Mouse (Mus musculus): ENCODE results near the gene H2-T22. TPM values are rescaled to one million over a fixed set of nuclear protein-coding genes. Genes with fewer than 3 reads are reported as not detected.

The H2-T22 gene
- polyA plus RNA-seq, 1 experiment = 1.6 TPM

DNA sequence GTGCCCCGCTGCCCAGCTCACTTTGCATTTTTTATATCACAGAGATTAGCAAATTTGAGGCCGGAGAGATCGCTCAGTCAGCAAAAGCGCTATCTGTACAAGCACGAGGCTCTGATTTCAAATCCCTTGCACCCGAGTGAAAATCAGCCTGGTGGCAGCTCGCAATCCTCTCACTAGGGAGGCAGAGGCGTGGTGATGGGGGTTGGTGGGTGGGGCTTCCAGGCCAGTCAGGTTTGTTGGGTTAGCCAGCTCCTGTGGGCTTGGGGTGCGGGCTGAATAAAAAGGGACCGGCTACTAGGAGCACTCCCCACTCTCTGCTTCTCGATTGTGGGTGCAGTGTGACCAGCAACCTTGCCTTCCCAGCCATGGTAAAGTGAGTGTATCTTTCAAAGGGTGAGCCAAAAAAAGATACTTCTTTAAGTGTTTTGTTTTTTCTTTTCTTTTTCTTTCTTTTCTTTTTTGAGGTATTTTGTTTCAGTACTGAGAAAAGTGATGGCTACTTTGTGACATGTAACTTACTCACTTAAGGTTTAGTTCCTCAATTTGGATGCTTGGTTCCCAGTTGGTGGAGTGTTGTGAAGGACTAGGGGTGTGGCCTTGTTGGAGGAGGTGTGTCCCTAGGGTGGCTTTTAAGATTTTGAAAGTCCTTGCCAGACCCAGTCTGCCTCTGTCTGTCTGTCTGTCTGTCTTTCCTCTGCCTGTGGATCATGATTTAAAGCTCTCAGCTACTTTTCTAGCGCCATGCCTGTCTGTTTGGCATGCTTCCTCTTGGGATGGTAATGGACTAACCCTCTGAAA, 44.6 kb downstream of the H2-T22 start:
- TF ChIP-seq POLR2A (IDR thresholded peaks at IDR 0.05; ENCODE audit: control insufficient read depth, low read depth, low read length) = no peak
- TF ChIP-seq CTCF (IDR thresholded peaks at IDR 0.05; ENCODE audit: control insufficient read depth, insufficient read depth, insufficient replicate concordance, low read depth, low read length) = no peak
- H3K27me3 ChIP-seq (ENCODE audit: control insufficient read depth, insufficient read depth, low read length) = no peaks in the 10 kb centered on the region
- no peaks in the 10 kb centered on the region; the same call in none of the 2 replicates for H3K4me1 ChIP-seq (ENCODE audit: control insufficient read depth, insufficient read depth, low read length)
- H3K36me3 ChIP-seq (ENCODE audit: control insufficient read depth, insufficient read depth, low read length) = no peaks in the 10 kb centered on the region
- no peak overlapping the region for H3K4me3 ChIP-seq (ENCODE audit: control insufficient read depth, low read depth, low read length)
- no peak overlapping the region for H3K27ac ChIP-seq (ENCODE audit: control insufficient read depth, insufficient read depth, low read depth, low read length)

DNA sequence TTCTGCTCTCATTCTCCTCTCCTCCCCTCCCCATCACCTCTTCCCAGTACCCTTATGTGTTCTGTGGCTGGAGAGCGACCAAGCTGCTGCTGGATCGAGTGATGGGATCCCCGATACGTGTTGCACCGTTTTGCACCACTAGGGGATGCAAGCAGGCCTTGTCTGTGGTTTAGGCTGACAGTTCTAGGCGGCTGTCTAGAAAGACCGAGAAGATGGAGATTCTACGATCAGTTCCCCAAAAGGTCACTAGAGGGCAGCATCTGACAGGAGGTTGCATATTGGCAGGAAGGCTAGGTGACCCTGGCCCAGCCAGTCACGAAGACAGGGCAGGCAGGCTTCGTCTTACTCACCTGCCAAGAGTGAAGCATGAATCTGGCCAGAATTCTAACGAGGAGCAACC, 45.6 kb downstream of the H2-T22 start:
- TF ChIP-seq CTCF (IDR thresholded peaks at IDR 0.05; ENCODE audit: control insufficient read depth, insufficient read depth, insufficient replicate concordance, low read depth, low read length) = peak; percentile 75; the same call in 1 of the 2 replicates
- TF ChIP-seq POLR2A (IDR thresholded peaks at IDR 0.05; ENCODE audit: control insufficient read depth, low read depth, low read length) = no peak
- Histone ChIP-seq H3K36me3 (ENCODE audit: control insufficient read depth, insufficient read depth, low read length) (no peaks in the 10 kb centered on the region), H3K27ac (ENCODE audit: control insufficient read depth, insufficient read depth, low read depth, low read length) (no peak overlapping the region), H3K4me1 (ENCODE audit: control insufficient read depth, insufficient read depth, low read length) (no peaks in the 10 kb centered on the region; the same call in none of the 2 replicates), H3K27me3 (ENCODE audit: control insufficient read depth, insufficient read depth, low read length) (no peaks in the 10 kb centered on the region), H3K4me3 (ENCODE audit: control insufficient read depth, low read depth, low read length) (no peak overlapping the region)

DNA sequence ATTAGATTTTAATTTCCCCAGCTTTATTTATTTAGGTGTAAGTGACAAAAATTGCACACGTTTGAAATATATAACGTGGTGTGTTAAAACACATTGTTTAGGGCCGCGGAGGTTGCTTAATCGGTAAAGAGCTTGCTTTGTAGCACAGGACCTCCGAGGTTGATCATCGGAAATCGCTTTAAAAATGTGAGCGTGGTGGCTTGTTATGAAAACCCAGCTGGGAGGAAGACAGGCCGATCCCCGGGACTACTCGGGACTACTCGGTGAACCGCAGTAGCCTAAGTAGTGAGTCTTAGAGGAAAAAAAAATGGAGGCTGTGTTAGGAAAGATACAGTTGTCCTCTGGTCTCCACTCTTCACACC, 47.7 kb downstream of the H2-T22 start:
- no peak overlapping the region for H3K27ac ChIP-seq (ENCODE audit: control insufficient read depth, insufficient read depth, low read depth, low read length)
- TF ChIP-seq CTCF (IDR thresholded peaks at IDR 0.05; ENCODE audit: control insufficient read depth, insufficient read depth, insufficient replicate concordance, low read depth, low read length) = no peak
- no peak for TF ChIP-seq POLR2A (IDR thresholded peaks at IDR 0.05; ENCODE audit: control insufficient read depth, low read depth, low read length)
- H3K4me1 ChIP-seq (ENCODE audit: control insufficient read depth, insufficient read depth, low read length) = no peaks in the 10 kb centered on the region; the same call in none of the 2 replicates
- H3K4me3 ChIP-seq (ENCODE audit: control insufficient read depth, low read depth, low read length) = peak overlapping the region; percentile 69
- no peaks in the 10 kb centered on the region for H3K36me3 ChIP-seq (ENCODE audit: control insufficient read depth, insufficient read depth, low read length)
- H3K27me3 ChIP-seq (ENCODE audit: control insufficient read depth, insufficient read depth, low read length) = no peaks in the 10 kb centered on the region

DNA sequence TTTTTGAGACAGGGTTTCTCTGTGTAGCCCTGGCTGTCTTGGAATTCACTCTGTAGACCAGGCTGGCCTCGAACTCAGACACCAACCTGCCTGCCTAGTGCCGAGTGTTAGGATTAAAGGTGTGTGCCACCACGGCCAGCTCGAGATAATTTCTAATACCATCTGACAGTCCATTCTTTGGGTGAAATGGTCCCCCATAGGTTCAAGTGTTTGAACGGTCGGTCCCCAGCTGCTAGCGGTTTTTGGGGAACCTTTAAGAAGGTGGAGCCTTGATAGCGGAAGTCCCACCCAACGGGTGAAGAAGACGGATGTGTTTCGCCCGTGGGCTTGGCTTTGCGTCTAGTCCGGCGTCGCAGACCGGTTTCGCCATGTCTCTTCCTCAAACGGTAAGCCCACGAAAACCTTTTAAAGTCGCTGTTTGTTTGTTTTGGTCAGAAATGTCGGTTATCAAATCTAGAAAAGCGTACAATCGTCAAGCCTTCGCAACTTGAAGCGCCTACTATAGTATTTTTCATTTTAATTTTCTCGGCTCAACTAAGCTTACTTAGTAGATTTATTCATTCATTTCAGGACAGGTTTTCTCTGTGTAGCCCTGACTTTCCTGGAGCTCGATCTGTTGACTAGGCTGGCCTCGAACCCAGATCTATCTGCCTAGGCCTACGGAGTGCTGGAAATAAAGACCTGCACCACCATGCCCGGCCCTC, 48.2 kb downstream of the H2-T22 start:
- Histone ChIP-seq H3K36me3 (ENCODE audit: control insufficient read depth, insufficient read depth, low read length) (no peaks in the 10 kb centered on the region), H3K27me3 (ENCODE audit: control insufficient read depth, insufficient read depth, low read length) (no peaks in the 10 kb centered on the region), H3K4me1 (ENCODE audit: control insufficient read depth, insufficient read depth, low read length) (no peaks in the 10 kb centered on the region; the same call in none of the 2 replicates), H3K27ac (ENCODE audit: control insufficient read depth, insufficient read depth, low read depth, low read length) (no peak overlapping the region; the same call in 1 of the 2 replicates), H3K4me3 (ENCODE audit: control insufficient read depth, low read depth, low read length) (peak overlapping the region; percentile 69)
- TF ChIP-seq POLR2A (IDR thresholded peaks at IDR 0.05; ENCODE audit: control insufficient read depth, low read depth, low read length) = peak; percentile 69
- no peak for TF ChIP-seq CTCF (IDR thresholded peaks at IDR 0.05; ENCODE audit: control insufficient read depth, insufficient read depth, insufficient replicate concordance, low read depth, low read length)

DNA sequence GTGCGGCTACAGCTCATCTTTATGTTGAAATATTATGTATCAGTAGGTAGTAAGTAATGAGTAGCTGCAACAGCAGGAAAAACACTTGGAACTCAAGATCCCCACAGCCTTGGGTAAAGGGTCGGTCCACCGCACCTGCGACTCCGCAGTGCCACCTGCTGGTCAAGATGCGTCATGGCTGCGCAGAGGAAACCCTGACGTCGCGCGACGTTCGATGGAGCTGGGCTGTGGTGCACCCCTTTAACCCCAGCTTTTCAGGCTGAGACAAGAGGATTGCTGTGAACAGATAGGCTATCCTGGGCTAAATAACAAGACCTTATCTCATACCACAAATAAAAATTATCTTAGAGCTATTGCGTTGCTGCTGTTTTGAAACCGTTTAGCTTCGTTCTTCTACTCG, 48.9 kb downstream of the H2-T22 start:
- peak overlapping the region; percentile 19; the same call in 1 of the 2 replicates for H3K4me3 ChIP-seq (ENCODE audit: control insufficient read depth, low read depth, low read length)

DNA sequence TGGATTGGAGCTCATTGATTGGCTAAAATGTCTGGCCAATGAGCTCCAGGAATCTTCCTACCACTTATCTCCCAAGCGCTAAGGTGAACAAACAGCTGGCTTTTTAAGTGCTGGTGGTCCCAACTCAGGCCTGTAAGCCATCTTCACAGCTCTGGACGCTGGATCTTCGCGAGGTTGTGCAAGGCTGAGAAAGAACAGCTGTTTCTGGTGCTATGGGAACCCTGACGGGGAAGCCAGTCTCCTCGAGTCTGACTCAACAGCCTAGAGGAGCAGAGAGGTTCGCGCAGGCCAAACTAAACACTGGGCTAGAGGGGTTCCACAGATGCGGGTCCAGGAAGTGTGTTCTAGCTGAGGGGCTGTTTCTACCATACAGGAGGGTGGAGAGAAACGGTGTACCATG, 50.8 kb downstream of the H2-T22 start:
- Histone ChIP-seq H3K27ac (ENCODE audit: control insufficient read depth, insufficient read depth, low read depth, low read length) (no peak overlapping the region), H3K4me1 (ENCODE audit: control insufficient read depth, insufficient read depth, low read length) (no peaks in the 10 kb centered on the region), H3K4me3 (ENCODE audit: control insufficient read depth, low read depth, low read length) (no peak overlapping the region), H3K27me3 (ENCODE audit: control insufficient read depth, insufficient read depth, low read length) (no peaks in the 10 kb centered on the region), H3K36me3 (ENCODE audit: control insufficient read depth, insufficient read depth, low read length) (peaks cover 2% of the 10 kb centered on the region; the same call in 1 of the 2 replicates)
- TF ChIP-seq CTCF (IDR thresholded peaks at IDR 0.05; ENCODE audit: control insufficient read depth, insufficient read depth, insufficient replicate concordance, low read depth, low read length) = no peak
- TF ChIP-seq POLR2A (IDR thresholded peaks at IDR 0.05; ENCODE audit: control insufficient read depth, low read depth, low read length) = no peak

More for the DNA sequence above, 48.9 kb downstream of the H2-T22 start:
- Histone ChIP-seq H3K27ac (ENCODE audit: control insufficient read depth, insufficient read depth, low read depth, low read length) (no peak overlapping the region), H3K36me3 (ENCODE audit: control insufficient read depth, insufficient read depth, low read length) (no peaks in the 10 kb centered on the region), H3K4me1 (ENCODE audit: control insufficient read depth, insufficient read depth, low read length) (no peaks in the 10 kb centered on the region; the same call in none of the 2 replicates), H3K27me3 (ENCODE audit: control insufficient read depth, insufficient read depth, low read length) (no peaks in the 10 kb centered on the region)
- TF ChIP-seq CTCF (IDR thresholded peaks at IDR 0.05; ENCODE audit: control insufficient read depth, insufficient read depth, insufficient replicate concordance, low read depth, low read length) (peak; percentile 100), POLR2A (IDR thresholded peaks at IDR 0.05; ENCODE audit: control insufficient read depth, low read depth, low read length) (no peak)

Other genes with a start within 250 kb of the H2-T22 start
- gene Ier3, start 221.1 kb downstream of the H2-T22 start, polyA plus RNA-seq (2012; rRNA removed) = 1.4 TPM in 2 replicates
- gene Flot1, start 219.5 kb downstream of the H2-T22 start, polyA plus RNA-seq (2012; rRNA removed) = 13.7 and 14.1 TPM in 2 replicates
- 54.0 and 59.4 TPM in 2 replicates for gene Tubb5, start 204.4 kb downstream of the H2-T22 start, polyA plus RNA-seq (2012; rRNA removed)
- 73.7 and 81.1 TPM in 2 replicates for gene Mdc1, start 201.2 kb downstream of the H2-T22 start, polyA plus RNA-seq (2012; rRNA removed)
- 179 and 201 TPM in 2 replicates for gene Nrm, start 181.4 kb downstream of the H2-T22 start, polyA plus RNA-seq (2012; rRNA removed)
- gene Ppp1r18, start 177.2 kb downstream of the H2-T22 start, polyA plus RNA-seq (2012; rRNA removed) = 34.1 and 36.8 TPM in 2 replicates
- gene Dhx16, start 162.9 kb downstream of the H2-T22 start, polyA plus RNA-seq (2012; rRNA removed) = 81.3 and 89.0 TPM in 2 replicates
- 144 and 172 TPM in 2 replicates for gene 2310061I04Rik, start 145.3 kb downstream of the H2-T22 start, polyA plus RNA-seq (2012; rRNA removed)
- gene Atat1, start 132.7 kb downstream of the H2-T22 start, polyA plus RNA-seq (2012; rRNA removed) = 158 and 171 TPM in 2 replicates
- gene Mrps18b, start 126.4 kb downstream of the H2-T22 start, polyA plus RNA-seq (2012; rRNA removed) = 81.8 and 83.3 TPM in 2 replicates
- gene Ppp1r10, start 126.3 kb downstream of the H2-T22 start, polyA plus RNA-seq (2012; rRNA removed) = 100 and 104 TPM in 2 replicates
- gene Abcf1, start 73.0 kb downstream of the H2-T22 start, polyA plus RNA-seq (2012; rRNA removed) = 122 and 129 TPM in 2 replicates
- gene Gnl1, start 62.9 kb downstream of the H2-T22 start, polyA plus RNA-seq (2012; rRNA removed) = 109 and 114 TPM in 2 replicates
- 35.7 and 38.2 TPM in 2 replicates for gene Prr3, start 62.5 kb downstream of the H2-T22 start, polyA plus RNA-seq (2012; rRNA removed)
- 0.07 and 0.17 TPM in 2 replicates for gene H2-T24, start 22.2 kb downstream of the H2-T22 start, polyA plus RNA-seq (2012; rRNA removed)
- 2.8 and 4.7 TPM in 2 replicates for gene H2-T23, start 9.9 kb downstream of the H2-T22 start, polyA plus RNA-seq (2012; rRNA removed)
- gene Gm6034, start 214 bp upstream of the H2-T22 start, polyA plus RNA-seq (2012; rRNA removed) = not detected in 2 replicates
- 0.22 and 0.29 TPM in 2 replicates for gene Gm11127, start 15.6 kb upstream of the H2-T22 start, polyA plus RNA-seq (2012; rRNA removed)
- not detected in 2 replicates for gene Gm19684, start 78.9 kb upstream of the H2-T22 start, polyA plus RNA-seq (2012; rRNA removed)
- not detected in 2 replicates for gene Gm7030, start 86.7 kb upstream of the H2-T22 start, polyA plus RNA-seq (2012; rRNA removed)
- gene Gm8909, start 125.8 kb upstream of the H2-T22 start, polyA plus RNA-seq (2012; rRNA removed) = 0.21 TPM in 1 of 2 replicates, not detected in the other
- gene H2-T3, start 147.5 kb upstream of the H2-T22 start, polyA plus RNA-seq (2012; rRNA removed) = 0.05 TPM in 1 of 2 replicates, not detected in the other
- gene Rpp21, start 215.3 kb upstream of the H2-T22 start, polyA plus RNA-seq (2012; rRNA removed) = 82.5 and 90.8 TPM in 2 replicates
- gene Trim39, start 229.5 kb upstream of the H2-T22 start, polyA plus RNA-seq (2012; rRNA removed) = 44.3 and 45.4 TPM in 2 replicates
- 0.12 TPM in 1 of 2 replicates, not detected in the other for gene H2-M10.2, start 243.7 kb upstream of the H2-T22 start, polyA plus RNA-seq (2012; rRNA removed)